Mouse (Mus musculus) inflammation-experienced regulatory T-cells, adult 16 weeks (primary cell): Measurements from ENCODE around the gene Dpp10. TPM values are rescaled to one million over a fixed set of nuclear protein-coding genes. Genes with fewer than 3 reads are reported as not detected.

Source experiments
- polyA plus RNA-seq: library from polyadenylated mRNA; unstranded; fragments of 100-300 nt; shearing (Covaris generic); gene quantifications from one replicate; pipeline ENCODE4 v1.2.1, GENCODE M21; 2017

Gene Dpp10
- not detected for polyA plus RNA-seq

DNA sequence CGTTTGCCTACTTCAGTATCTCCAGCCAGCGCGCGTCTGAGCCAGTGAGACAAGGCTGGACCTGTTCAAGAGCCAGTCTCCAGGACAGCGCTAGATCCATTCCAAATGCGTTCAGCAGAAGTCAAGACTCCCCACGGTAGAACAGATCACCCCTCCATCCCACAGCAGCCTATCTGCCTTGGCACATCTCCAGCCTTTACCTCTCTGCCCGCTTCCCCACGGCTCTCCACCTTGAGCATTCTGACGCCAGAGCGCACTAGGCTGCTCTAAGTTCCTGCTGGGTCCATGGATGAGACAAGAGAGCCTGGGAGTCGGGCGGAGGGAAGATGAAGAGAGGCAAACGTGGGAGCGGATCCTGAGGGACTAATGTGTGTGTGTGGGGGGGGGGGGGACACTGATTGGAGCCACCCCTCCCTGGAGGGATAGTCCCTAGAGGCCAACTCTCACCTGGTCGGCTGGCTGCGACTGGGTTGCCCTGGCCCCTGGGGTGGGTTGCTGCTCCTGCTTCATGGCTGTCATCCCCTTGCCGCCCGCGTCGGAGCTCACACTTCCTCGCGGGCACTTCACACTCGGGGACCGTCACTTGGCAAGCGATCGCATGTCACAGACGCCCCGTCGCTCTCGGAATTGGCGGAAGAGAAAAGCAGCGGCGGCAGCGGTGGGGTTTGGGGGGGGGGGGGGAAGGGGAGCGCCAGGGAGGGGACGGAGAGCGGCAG lies at the start of gene Dpp10:
Gene Dpp10, minus strand, starts transcription at position 635 of the 716 bp plus-strand sequence.

